Mouse (Mus musculus): ENCODE data around the gene Astn2. TPM values are rescaled to one million over a fixed set of nuclear protein-coding genes. Genes with fewer than 3 reads are reported as not detected.

Gene Astn2
- total and polyA plus RNA-seq, 3 experiments, result not detected

DNA sequence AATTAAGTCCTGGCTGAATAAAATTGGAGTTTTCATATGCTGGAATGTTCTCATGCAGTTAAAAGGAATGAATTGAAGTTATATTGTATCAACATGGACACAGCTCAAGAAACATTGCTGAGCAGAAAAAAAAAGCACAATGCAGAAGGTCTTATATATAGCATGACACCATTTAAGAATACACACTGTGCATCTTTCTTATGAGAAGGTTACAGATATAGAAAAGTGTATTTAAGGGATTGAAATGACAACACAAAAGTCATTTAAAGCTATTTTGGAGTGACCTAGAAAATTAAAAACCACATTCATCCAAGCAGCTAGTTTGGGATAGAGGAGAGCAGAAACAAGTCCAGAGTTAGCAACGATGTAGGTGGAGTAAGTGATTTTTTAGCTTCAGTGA, 571.4 kb downstream of the Astn2 start:
- no peaks in the 10 kb centered on the region for H3K4me1 ChIP-seq (ENCODE audit: control insufficient read depth in 1 of 2, insufficient read depth in 2 of 2, low read length in 2 of 2)

GRCm38 (mm10) chr4:65831872-65832271, 572.5 kb downstream of the Astn2 start:
- no peak overlapping the region for H3K27ac ChIP-seq (ENCODE audit: control insufficient read depth, low read depth, low read length)
- no peaks in the 10 kb centered on the region for H3K79me2 ChIP-seq (ENCODE audit: control insufficient read depth, insufficient read depth, low read length, poor library complexity)
- no peak for TF ChIP-seq SIN3A (IDR thresholded peaks at IDR 0.05; ENCODE audit: low read length)
- no peak for TF ChIP-seq E2F4 (IDR thresholded peaks at IDR 0.05; ENCODE audit: borderline replicate concordance, low read depth, low read length)
- TF ChIP-seq GABPA (IDR thresholded peaks at IDR 0.05; ENCODE audit: low read depth, low read length), result no peak
- TF ChIP-seq ZKSCAN1 (IDR thresholded peaks at IDR 0.05; ENCODE audit: low read depth, low read length), result no peak
- H3K36me3 ChIP-seq (ENCODE audit: control insufficient read depth in 1 of 2, insufficient read depth in 2 of 2, low read length in 2 of 2), result no peaks in the 10 kb centered on the region
- H3K4me3 ChIP-seq (ENCODE audit: control insufficient read depth in 1 of 2, insufficient read depth in 1 of 2, low read depth in 2 of 2, low read length in 2 of 2), result no peak overlapping the region
- H3K9ac ChIP-seq (ENCODE audit: control insufficient read depth, low read depth, low read length, poor library complexity, severe bottlenecking), result no peak overlapping the region
- H3K9me3 ChIP-seq (replicated peaks; ENCODE audit: insufficient read depth, low read length), result no peaks in the 10 kb centered on the region
- H3K4me1 ChIP-seq (ENCODE audit: control insufficient read depth in 1 of 2, insufficient read depth in 2 of 2, low read length in 2 of 2), result no peaks in the 10 kb centered on the region
- no peaks in the 10 kb centered on the region for H3K27me3 ChIP-seq (ENCODE audit: control insufficient read depth in 1 of 2, insufficient read depth in 2 of 2, low read length in 2 of 2)
- DNase-seq (ENCODE audit: low read depth, low spot score), result no peak

More for the DNA sequence above, 571.4 kb downstream of the Astn2 start:
- no peak for TF ChIP-seq CHD2 (IDR thresholded peaks at IDR 0.05; ENCODE audit: low read length)
- no peak for TF ChIP-seq ZC3H11A (IDR thresholded peaks at IDR 0.05; ENCODE audit: low read depth, low read length)
- no peak for TF ChIP-seq MAZ (IDR thresholded peaks at IDR 0.05; ENCODE audit: low read depth, low read length)
- no peak for TF ChIP-seq HCFC1 (IDR thresholded peaks at IDR 0.05; ENCODE audit: low read depth, low read length)
- no peak for TF ChIP-seq ZNF384 (IDR thresholded peaks at IDR 0.05; ENCODE audit: low read depth, low read length)
- TF ChIP-seq TBP (IDR thresholded peaks at IDR 0.05; ENCODE audit: low read depth, low read length), result no peak
- H3K9me3 ChIP-seq (replicated peaks; ENCODE audit: insufficient read depth, low read length), result no peaks in the 10 kb centered on the region
- no peaks in the 10 kb centered on the region for H3K79me2 ChIP-seq (ENCODE audit: control insufficient read depth, insufficient read depth, low read length, poor library complexity)
- no peak overlapping the region for H3K27ac ChIP-seq (ENCODE audit: control insufficient read depth, low read depth, low read length)
- H3K9ac ChIP-seq (ENCODE audit: control insufficient read depth, low read depth, low read length, poor library complexity, severe bottlenecking), result no peak overlapping the region
- no peaks in the 10 kb centered on the region for H3K27me3 ChIP-seq (ENCODE audit: control insufficient read depth in 1 of 2, insufficient read depth in 2 of 2, low read length in 2 of 2)
- H3K4me3 ChIP-seq (ENCODE audit: control insufficient read depth in 1 of 2, insufficient read depth in 1 of 2, low read depth in 2 of 2, low read length in 2 of 2), result no peak overlapping the region
- DNase-seq (ENCODE audit: low read depth, low spot score), result no peak
- H3K36me3 ChIP-seq (ENCODE audit: control insufficient read depth in 1 of 2, insufficient read depth in 2 of 2, low read length in 2 of 2), result no peaks in the 10 kb centered on the region

GRCm38 (mm10) chr4:65830495-65830894, 573.9 kb downstream of the Astn2 start:
- H3K27me3 ChIP-seq (ENCODE audit: control insufficient read depth in 1 of 2, insufficient read depth in 2 of 2, low read length in 2 of 2), result no peaks in the 10 kb centered on the region
- no peaks in the 10 kb centered on the region for H3K36me3 ChIP-seq (ENCODE audit: control insufficient read depth in 1 of 2, insufficient read depth in 2 of 2, low read length in 2 of 2)
- H3K79me2 ChIP-seq (ENCODE audit: control insufficient read depth, insufficient read depth, low read length, poor library complexity), result no peaks in the 10 kb centered on the region
- TF ChIP-seq POLR2AphosphoS2 (IDR thresholded peaks at IDR 0.05; ENCODE audit: low read length) (no peak), NRF1 (IDR thresholded peaks at IDR 0.05; ENCODE audit: insufficient read depth, low read depth, low read length, poor library complexity, severe bottlenecking) (no peak), MYB (IDR thresholded peaks at IDR 0.05; ENCODE audit: low read depth, low read length) (no peak), TBP (IDR thresholded peaks at IDR 0.05; ENCODE audit: low read depth, low read length) (no peak), ZC3H11A (IDR thresholded peaks at IDR 0.05; ENCODE audit: low read depth, low read length) (no peak), USF1 (IDR thresholded peaks at IDR 0.05; ENCODE audit: low read depth, low read length) (no peak), POLR2A (IDR thresholded peaks at IDR 0.05; ENCODE audit: control insufficient read depth in 1 of 2, insufficient read depth in 1 of 2, low read depth in 1 of 2, low read length in 2 of 2, poor library complexity in 1 of 2) (no peak), SMC3 (IDR thresholded peaks at IDR 0.05; ENCODE audit: low read depth, low read length) (no peak), MAFK (IDR thresholded peaks at IDR 0.05; ENCODE audit: borderline replicate concordance, low read depth, low read length) (no peak), MEF2A (IDR thresholded peaks at IDR 0.05; ENCODE audit: extremely low read depth, insufficient replicate concordance, low read depth, low read length, poor library complexity, severe bottlenecking) (no peak), CTCF (IDR thresholded peaks at IDR 0.05 in 2 of 3, conservative IDR thresholded peaks at IDR 0.05 in 1 of 3; ENCODE audit: control insufficient read depth in 1 of 3, insufficient read depth in 1 of 3, low read depth in 2 of 3, low read length in 3 of 3, poor library complexity in 1 of 3, severe bottlenecking in 1 of 3) (no peak), GATA1 (IDR thresholded peaks at IDR 0.05; ENCODE audit: low read depth, low read length) (no peak), E2F4 (IDR thresholded peaks at IDR 0.05; ENCODE audit: borderline replicate concordance, low read depth, low read length) (no peak)
- H3K4me3 ChIP-seq (ENCODE audit: control insufficient read depth in 1 of 2, insufficient read depth in 1 of 2, low read depth in 2 of 2, low read length in 2 of 2), result no peak overlapping the region
- no peaks in the 10 kb centered on the region for H3K9me3 ChIP-seq (replicated peaks; ENCODE audit: insufficient read depth, low read length)
- no peaks in the 10 kb centered on the region for H3K4me1 ChIP-seq (ENCODE audit: control insufficient read depth in 1 of 2, insufficient read depth in 2 of 2, low read length in 2 of 2)
- no peak for DNase-seq (ENCODE audit: low read depth, low spot score)
- H3K9ac ChIP-seq (ENCODE audit: control insufficient read depth, low read depth, low read length, poor library complexity, severe bottlenecking), result no peak overlapping the region
- no peak overlapping the region for H3K27ac ChIP-seq (ENCODE audit: control insufficient read depth, low read depth, low read length)

Measured in MEL (cell line).